ENCODE assay signal across 8 mouse cellular contexts in genomic region chr16:93766956-93767355, GRCm38 (mm10). TPM values are rescaled to one million over a fixed set of nuclear protein-coding genes. Genes with fewer than 3 reads are reported as not detected.
DNase-seq lines count a peak whose midpoint lies in the region; ATAC-seq lines count a peak whose summit lies in the region.

No protein-coding gene starts in this region.

- peaks cover 15% of the 10 kb centered on the region; the same call in 1 of the 2 replicates for H3K27me3 ChIP-seq in heart, embryonic 10.5 days (ENCODE audit: insufficient read depth, poor library complexity, severe bottlenecking)
- no peaks in the 10 kb centered on the region for H3K27me3 ChIP-seq in embryonic facial prominence, embryonic 10.5 days (replicated peaks; ENCODE audit: low read depth, poor library complexity, severe bottlenecking)

- no peak overlapping the region for H3K27ac ChIP-seq in heart, embryonic 10.5 days
- H3K27ac ChIP-seq in embryonic facial prominence, embryonic 10.5 days (replicated peaks) = no peak overlapping the region

- peak; percentile 92 for DNase-seq in heart, adult 11 months
- no peak for DNase-seq in heart, embryonic 10.5 days (ENCODE audit: low spot score)
- DNase-seq in B cell, adult 2 months = peak; percentile 45 to 51
- peak; percentile 26 for DNase-seq in adrenal gland, adult 8-10 months
- DNase-seq in embryonic facial prominence, embryonic 10.5 days (ENCODE audit: low spot score) = peak; percentile 32
- peak; percentile 44 for DNase-seq in kidney, postnatal 14 days
- no peak for DNase-seq in spleen, adult 18-20 months

- ATAC-seq in megakaryocyte, adult 5-6 weeks (ENCODE audit: poor library complexity, severe bottlenecking) = peak; percentile 74

- H3K36me3 ChIP-seq in heart, embryonic 10.5 days = peaks cover 4% of the 10 kb centered on the region
- peaks cover 8% of the 10 kb centered on the region for H3K36me3 ChIP-seq in embryonic facial prominence, embryonic 10.5 days (replicated peaks)

- 48% methylated on average over 4 of the region's 4 CpGs for WGBS in heart, embryonic 10.5 days
- 54% methylated on average over 4 of the region's 4 CpGs for WGBS in embryonic facial prominence, embryonic 10.5 days

- H3K4me3 ChIP-seq in heart, embryonic 10.5 days = no peak overlapping the region
- no peak overlapping the region for H3K4me3 ChIP-seq in embryonic facial prominence, embryonic 10.5 days

- peaks cover 4% of the 10 kb centered on the region; the same call in 1 of the 2 replicates for H3K4me1 ChIP-seq in heart, embryonic 10.5 days
- peaks cover 5% of the 10 kb centered on the region for H3K4me1 ChIP-seq in embryonic facial prominence, embryonic 10.5 days

- H3K9me3 ChIP-seq in heart, embryonic 10.5 days = no peaks in the 10 kb centered on the region
- H3K9me3 ChIP-seq in embryonic facial prominence, embryonic 10.5 days = no peaks in the 10 kb centered on the region

RNA-seq across cellular contexts. Expression of gene Dop1b, which starts 55.3 kb away (rescaled TPM):
- polyA plus RNA-seq in heart, embryonic 10.5 days (2016; fragmentation: Nextera tagmentation; extraction: Ambion mirVana) = 6.3 and 7.4 TPM in 2 replicates
- total RNA-seq in adrenal gland, adult 8-10 months (2022) = 10 to 100 TPM; 16.9 to 36.6 (median 26.4) TPM
- polyA plus RNA-seq in embryonic facial prominence, embryonic 10.5 days (2016; fragmentation: Nextera tagmentation; extraction: Ambion mirVana) = 8.4 and 9.1 TPM in 2 replicates
- total RNA-seq in megakaryocyte, adult 5-6 weeks (2015) = 20.3 and 38.8 TPM in 2 replicates
- total RNA-seq in megakaryocyte, adult 5-6 weeks (2017) = 10.5 and 15.2 TPM in 2 replicates

Comparison
In these comparisons a context has a peak if more than half of its experiments do, and no peak if none do; other contexts are left out.
1. DNase-seq: peak in heart, adult 11 months (single experiment), B cell, adult 2 months (2 of 2), adrenal gland, adult 8-10 months (single experiment), embryonic facial prominence, embryonic 10.5 days (single experiment) and kidney, postnatal 14 days (single experiment); none in heart, embryonic 10.5 days (single experiment) and spleen, adult 18-20 months (0 of 2).